Mouse (Mus musculus) forebrain, embryonic 16.5 days (tissue): ENCODE measurements at regions not wholly inside any gene's neighbourhood (a gene's known extent, or its start where the extent isn't known, plus 50 kb on each side); places are given as distances from the start of the nearest gene placed in this dataset.

Experiments
- ATAC-seq: fragments of 200-750 bp; cut with Nextera tagmentation; 2 replicates; pipeline ENCODE4 v1.8.0; 2017; ENCODE audit warnings: mild to moderate bottlenecking, moderate library complexity
- H3K27ac ChIP-seq: fragments of 300-500 bp; sonication (generic); 2 replicates; pipeline ENCODE4 v1.5.1; 2014; ENCODE audit warnings: low read length, control low read depth
- H3K27me3 ChIP-seq: fragments of 300-500 bp; sonication (generic); replicated peaks from 2 replicates; pipeline ENCODE4 v1.6.1; 2014; ENCODE audit warnings: low read length; ENCODE audit not compliant: control insufficient read depth, insufficient read depth
- H3K36me3 ChIP-seq: fragments of 300-500 bp; sonication (generic); 2 replicates; pipeline ENCODE4 v1.6.1; 2014; ENCODE audit not compliant: control insufficient read depth, insufficient read depth
- H3K4me1 ChIP-seq: fragments of 300-500 bp; sonication (generic); replicated peaks from 2 replicates; pipeline ENCODE4 v1.6.1; 2014; ENCODE audit warnings: low read length; ENCODE audit not compliant: control insufficient read depth, insufficient read depth
- H3K4me2 ChIP-seq: fragments of 300-500 bp; sonication (generic); 2 replicates; pipeline ENCODE4 v1.6.1; 2014; ENCODE audit warnings: mild to moderate bottlenecking, low read length, control low read depth
- H3K4me3 ChIP-seq: fragments of 300-500 bp; sonication (generic); replicated peaks from 2 replicates; pipeline ENCODE4 v1.5.1; 2014; ENCODE audit warnings: mild to moderate bottlenecking, low read length, control low read depth
- H3K9ac ChIP-seq: fragments of 300-500 bp; sonication (generic); replicated peaks from 2 replicates; pipeline ENCODE4 v1.6.1; 2014; ENCODE audit warnings: low read depth, low read length, control low read depth
- H3K9me3 ChIP-seq: fragments of 300-500 bp; sonication (generic); 2 replicates; pipeline ENCODE4 v1.6.1; 2016; ENCODE audit warnings: low read length; ENCODE audit not compliant: control insufficient read depth
- WGBS: fragments of 180-500 bp; shearing (Covaris S2); extraction: QIAGEN DNeasy Blood & Tissue Kit; methylation state at CpG from one replicate; pipeline ENCODE4 v1.1.7; 2014; 5-methylcytosine and 5-hydroxymethylcytosine counted together

DNA sequence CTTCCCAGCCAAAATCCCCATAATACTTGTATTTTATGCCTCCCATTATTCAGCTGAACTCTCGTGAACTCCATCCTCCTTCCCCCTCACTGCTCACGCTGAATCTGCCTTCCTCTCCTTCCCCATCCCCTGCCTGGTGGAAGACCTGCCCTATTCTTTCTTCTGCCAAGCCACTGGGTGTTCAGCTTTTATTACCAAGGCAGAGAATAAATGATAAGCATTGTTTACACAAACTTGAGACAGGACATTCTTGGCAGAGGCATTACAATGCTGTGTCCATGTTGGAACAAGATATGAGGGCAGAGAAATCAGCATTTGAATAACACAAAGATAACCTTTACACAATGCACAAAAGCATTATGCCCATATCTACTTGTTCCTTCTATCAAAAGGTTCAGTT is 80.2 kb downstream of the Dhrs2 start:
- Histone ChIP-seq H3K4me2 (no peak overlapping the region), H3K27ac (no peak overlapping the region)
- WGBS = 20% methylated on average over 2 of the region's 2 CpGs

DNA sequence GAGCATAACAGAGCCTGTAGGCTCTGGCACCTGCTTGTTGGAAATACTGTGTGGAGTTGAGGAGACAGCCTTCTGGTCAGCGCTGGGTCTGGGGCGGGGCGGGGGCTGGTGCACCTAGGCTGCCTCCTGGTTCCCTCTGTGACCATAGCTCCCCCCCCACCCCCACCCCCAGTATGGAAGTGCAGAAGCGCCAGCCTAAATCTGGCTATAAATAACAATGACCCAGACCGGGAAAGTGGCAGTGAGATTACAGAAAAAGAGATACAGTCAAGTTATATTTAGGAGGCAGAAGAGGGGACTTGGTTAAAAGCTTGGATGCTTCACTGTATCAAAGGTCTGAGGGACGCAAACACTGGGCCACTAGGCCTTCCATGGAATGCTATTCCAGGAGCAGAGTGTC is 91.8 kb downstream of the Dhrs2 start:
- H3K9ac ChIP-seq = no peak overlapping the region
- no peaks in the 10 kb centered on the region for H3K9me3 ChIP-seq
- no peaks in the 10 kb centered on the region for H3K4me1 ChIP-seq
- H3K27ac ChIP-seq = no peak overlapping the region
- no peaks in the 10 kb centered on the region for H3K36me3 ChIP-seq
- H3K27me3 ChIP-seq = no peaks in the 10 kb centered on the region
- no peak for ATAC-seq
- H3K4me2 ChIP-seq = no peak overlapping the region
- H3K4me3 ChIP-seq = no peak overlapping the region
- 79% methylated on average over 6 of the region's 6 CpGs for WGBS

More for the DNA sequence above, 80.2 kb downstream of the Dhrs2 start:
- Histone ChIP-seq H3K4me3 (no peak overlapping the region), H3K9ac (no peak overlapping the region), H3K36me3 (no peaks in the 10 kb centered on the region), H3K27me3 (no peaks in the 10 kb centered on the region), H3K4me1 (no peaks in the 10 kb centered on the region), H3K9me3 (no peaks in the 10 kb centered on the region)
- no peak for ATAC-seq

- no peaks in the 10 kb centered on the region for H3K9me3 ChIP-seq
Observed at GRCm38 (mm10) chr14:55323897-55324296, 102.1 kb downstream of the Dhrs2 start.

GRCm38 (mm10) chr14:55324335-55324734 is 102.5 kb downstream of the Dhrs2 start:
- Histone ChIP-seq H3K27me3 (no peaks in the 10 kb centered on the region), H3K4me3 (no peak overlapping the region), H3K27ac (no peak overlapping the region), H3K9ac (no peak overlapping the region), H3K4me1 (no peaks in the 10 kb centered on the region), H3K9me3 (no peaks in the 10 kb centered on the region), H3K4me2 (no peak overlapping the region), H3K36me3 (no peaks in the 10 kb centered on the region)
- WGBS = 68% methylated on average over 3 of the region's 3 CpGs
- ATAC-seq = no peak

More at GRCm38 (mm10) chr14:55323897-55324296, 102.1 kb downstream of the Dhrs2 start:
- Histone ChIP-seq H3K36me3 (no peaks in the 10 kb centered on the region), H3K4me3 (no peak overlapping the region), H3K4me2 (no peak overlapping the region), H3K27ac (no peak overlapping the region), H3K9ac (no peak overlapping the region), H3K27me3 (no peaks in the 10 kb centered on the region), H3K4me1 (no peaks in the 10 kb centered on the region)
- no peak for ATAC-seq

DNA sequence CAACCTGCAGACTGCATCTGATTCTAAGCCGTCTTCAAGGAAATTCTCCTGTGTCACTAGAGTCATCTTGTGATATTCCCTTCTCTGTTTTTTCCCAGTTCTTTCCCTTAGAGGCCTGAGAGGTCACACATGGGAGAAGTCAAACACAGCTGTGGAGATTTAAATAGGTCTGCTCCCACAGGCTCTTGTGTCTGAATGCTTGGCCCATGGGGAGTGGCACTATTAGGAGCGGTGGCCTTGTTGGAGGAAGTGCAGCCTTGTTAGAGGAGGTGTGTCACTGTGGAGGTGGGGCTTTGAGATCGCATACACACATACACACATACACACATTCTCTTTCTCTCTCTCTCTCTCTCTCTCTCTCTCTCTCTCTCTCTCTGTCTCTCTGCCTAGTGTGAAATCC is 112.0 kb downstream of the Dhrs2 start:
- Histone ChIP-seq H3K9ac (no peak overlapping the region), H3K9me3 (no peaks in the 10 kb centered on the region), H3K36me3 (no peaks in the 10 kb centered on the region), H3K27me3 (no peaks in the 10 kb centered on the region), H3K4me1 (peaks cover 14% of the 10 kb centered on the region), H3K4me2 (no peak overlapping the region), H3K27ac (no peak overlapping the region), H3K4me3 (no peak overlapping the region)
- WGBS = 77% methylated on average over 3 of the region's 3 CpGs
- no peak for ATAC-seq

DNA sequence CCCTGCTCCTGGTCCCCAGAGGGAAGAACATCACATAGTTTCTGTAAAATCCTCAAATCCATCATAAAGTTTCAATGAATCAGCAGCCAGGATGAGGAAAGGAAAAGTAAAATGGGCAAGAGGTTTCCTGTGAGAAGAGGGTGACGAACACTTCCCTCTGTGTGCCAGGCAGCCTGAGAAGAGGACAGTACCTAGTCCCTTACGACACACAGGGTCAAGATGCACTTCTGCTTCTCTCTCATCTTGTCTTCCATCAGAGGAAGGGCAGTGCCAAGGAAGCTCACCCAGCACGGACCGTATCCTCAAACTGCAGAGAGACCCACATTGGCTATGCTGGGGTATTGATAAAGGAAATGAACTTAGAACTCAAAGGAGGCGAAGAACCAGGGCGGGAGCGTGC is 112.5 kb downstream of the Dhrs2 start:
- Histone ChIP-seq H3K9me3 (no peaks in the 10 kb centered on the region), H3K4me1 (peaks cover 14% of the 10 kb centered on the region), H3K9ac (no peak overlapping the region), H3K36me3 (no peaks in the 10 kb centered on the region), H3K4me2 (no peak overlapping the region), H3K4me3 (no peak overlapping the region), H3K27ac (no peak overlapping the region), H3K27me3 (no peaks in the 10 kb centered on the region)
- 91% methylated on average over 7 of the region's 7 CpGs for WGBS
- ATAC-seq = no peak

GRCm38 (mm10) chr14:55335586-55335985 is 113.8 kb downstream of the Dhrs2 start:
- Histone ChIP-seq H3K4me2 (no peak overlapping the region), H3K36me3 (no peaks in the 10 kb centered on the region), H3K27me3 (no peaks in the 10 kb centered on the region), H3K9me3 (no peaks in the 10 kb centered on the region), H3K4me3 (no peak overlapping the region), H3K27ac (no peak overlapping the region), H3K9ac (no peak overlapping the region), H3K4me1 (peaks cover 14% of the 10 kb centered on the region)
- no peak for ATAC-seq
- 81% methylated on average over 1 of the region's 1 CpGs for WGBS

DNA sequence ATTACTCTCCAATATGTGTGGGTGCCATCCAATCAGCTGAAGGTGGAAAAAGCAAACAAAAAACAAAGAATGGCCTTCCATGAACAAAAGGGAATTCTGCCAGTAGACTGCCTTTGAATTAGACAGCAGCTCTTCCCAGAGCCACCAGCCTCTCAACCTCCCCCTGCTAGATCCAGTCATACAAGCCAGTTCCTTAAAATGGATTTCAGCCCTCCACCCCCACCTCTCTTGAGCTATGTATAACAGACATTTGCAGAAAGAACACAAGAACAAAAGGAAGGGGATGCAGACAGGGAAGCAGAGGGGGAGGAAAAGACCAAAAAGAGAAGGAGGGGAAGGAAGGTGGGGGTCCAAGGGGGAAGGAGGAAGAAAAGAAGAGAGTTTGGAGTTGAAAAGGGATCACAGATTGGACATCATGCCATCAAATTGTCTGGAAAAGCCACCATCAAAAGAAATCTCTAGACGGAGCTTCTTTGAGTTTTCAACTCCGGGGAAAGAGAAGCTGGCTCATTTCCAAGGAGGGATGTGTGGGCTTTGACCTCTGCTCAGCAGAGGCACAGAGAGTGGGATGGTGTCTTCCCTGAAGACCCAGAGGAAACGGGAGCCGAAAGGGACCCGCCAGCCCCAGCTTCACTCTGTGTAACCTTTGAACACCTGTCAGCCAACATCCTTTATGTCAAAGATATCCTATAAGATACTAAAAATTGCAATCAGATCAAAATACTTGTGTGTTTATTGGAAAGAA is 114.8 kb downstream of the Dhrs2 start:
- H3K27ac ChIP-seq = no peak overlapping the region
- H3K9ac ChIP-seq = no peak overlapping the region
- no peaks in the 10 kb centered on the region for H3K36me3 ChIP-seq
- no peak overlapping the region for H3K4me2 ChIP-seq
- H3K4me3 ChIP-seq = no peak overlapping the region
- no peaks in the 10 kb centered on the region for H3K9me3 ChIP-seq
- ATAC-seq = peak; percentile 73
- WGBS = 10% methylated on average over 5 of the region's 5 CpGs
- H3K27me3 ChIP-seq = no peaks in the 10 kb centered on the region
- peaks cover 14% of the 10 kb centered on the region for H3K4me1 ChIP-seq

DNA sequence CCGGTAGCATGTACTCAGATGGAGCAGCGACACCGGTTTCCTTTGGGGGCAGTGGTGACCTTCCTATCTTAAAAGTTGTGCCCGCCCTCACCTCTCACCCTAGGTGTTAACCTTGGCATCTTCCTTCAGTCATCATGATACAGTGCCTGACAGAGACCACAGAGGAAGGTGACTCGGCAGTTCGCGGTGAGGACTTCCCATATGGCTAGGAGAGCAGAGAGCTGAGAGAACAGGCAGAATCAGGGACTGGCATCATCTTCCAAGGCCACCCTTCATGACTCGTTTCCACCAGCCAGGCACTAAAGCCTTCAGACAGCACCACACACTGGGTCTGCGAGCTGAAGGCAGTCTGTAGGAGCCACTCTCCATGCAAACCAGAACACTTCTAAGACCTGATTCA is 116.2 kb downstream of the Dhrs2 start:
- WGBS = 79% methylated on average over 9 of the region's 9 CpGs
- Histone ChIP-seq H3K27me3 (no peaks in the 10 kb centered on the region), H3K9ac (no peak overlapping the region), H3K4me2 (no peak overlapping the region), H3K36me3 (no peaks in the 10 kb centered on the region), H3K9me3 (no peaks in the 10 kb centered on the region), H3K27ac (peak overlapping the region; percentile 73), H3K4me3 (no peak overlapping the region), H3K4me1 (peaks cover 14% of the 10 kb centered on the region)
- peak; percentile 41 for ATAC-seq

DNA sequence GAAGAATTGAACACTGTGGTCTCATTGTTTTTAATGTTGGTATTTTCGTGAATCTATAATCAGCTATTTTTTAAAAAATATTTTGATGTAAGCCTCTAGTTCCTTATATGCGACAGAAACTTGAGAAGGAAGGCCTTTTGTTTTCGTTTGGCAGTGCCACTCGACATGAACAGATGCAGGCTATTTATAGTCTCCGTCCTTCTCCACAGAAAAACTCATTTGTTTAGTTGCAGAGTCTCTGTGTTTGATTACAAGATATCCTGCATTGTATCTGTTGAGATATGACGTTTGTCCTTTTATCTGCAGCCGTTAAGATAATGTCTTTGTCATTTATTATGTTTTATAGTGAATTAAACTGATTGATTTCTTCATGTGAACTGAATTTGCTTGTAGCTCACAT is 116.7 kb downstream of the Dhrs2 start:
- H3K9me3 ChIP-seq = no peaks in the 10 kb centered on the region

More for the DNA sequence above, 116.7 kb downstream of the Dhrs2 start:
- Histone ChIP-seq H3K36me3 (no peaks in the 10 kb centered on the region), H3K4me2 (no peak overlapping the region), H3K4me3 (no peak overlapping the region), H3K27me3 (no peaks in the 10 kb centered on the region), H3K9ac (no peak overlapping the region), H3K4me1 (peaks cover 14% of the 10 kb centered on the region), H3K27ac (peak overlapping the region; percentile 73)
- no peak for ATAC-seq
- WGBS = 23% methylated on average over 7 of the region's 7 CpGs
